Mouse (Mus musculus) spleen, adult 2 months (tissue): Measurements from ENCODE around the gene Samd15. TPM values are rescaled to one million over a fixed set of nuclear protein-coding genes. Genes with fewer than 3 reads are reported as not detected.

ENCODE experiments used
- DNase-seq, 2 experiments: peaks; one replicate each; pipeline versions ENCODE4 v3.0.0 to v3.0.0-alpha.2; 2012 to 2021; ENCODE audit warnings: low spot score in 2 of 2, low read depth in 1 of 2
- H3K27ac ChIP-seq: fragments of 200-500 bp; 2 replicates; pipeline ENCODE4 v1.5.1; 2012; ENCODE audit warnings: low read length, inconsistent platforms; ENCODE audit not compliant: insufficient read depth
- H3K27me3 ChIP-seq: fragments of 200-500 bp; 2 replicates; pipeline ENCODE4 v1.6.1; 2012; ENCODE audit warnings: mild to moderate bottlenecking, moderate library complexity, low read length, inconsistent platforms; ENCODE audit not compliant: control insufficient read depth, insufficient read depth
- H3K36me3 ChIP-seq: fragments of 200-500 bp; 2 replicates; pipeline ENCODE4 v1.6.1; 2012; ENCODE audit warnings: mild to moderate bottlenecking, low read length, inconsistent platforms; ENCODE audit not compliant: control insufficient read depth, insufficient read depth
- H3K4me1 ChIP-seq: fragments of 200-500 bp; 2 replicates; pipeline ENCODE4 v1.6.1; 2011; ENCODE audit warnings: inconsistent platforms; ENCODE audit not compliant: control insufficient read depth, insufficient read depth, insufficient read length
- H3K4me3 ChIP-seq: fragments of 200-500 bp; 2 replicates; pipeline ENCODE4 v1.5.1; 2011; ENCODE audit warnings: mild to moderate bottlenecking, inconsistent platforms; ENCODE audit not compliant: insufficient read depth, insufficient read length; ENCODE audit errors: extremely low read depth
- CTCF ChIP-seq: fragments of 200-500 bp; IDR thresholded peaks from 2 replicates; pipeline ENCODE4 v1.5.1; 2011; ENCODE audit warnings: mild to moderate bottlenecking, inconsistent platforms; ENCODE audit not compliant: insufficient read depth, insufficient read length, insufficient replicate concordance; ENCODE audit errors: extremely low read depth
- POLR2A ChIP-seq: fragments of 200-500 bp; IDR thresholded peaks from 2 replicates; pipeline ENCODE4 v1.6.1; 2011; ENCODE audit warnings: low read depth, low read length, inconsistent platforms
- WGBS: fragments of 180-500 bp; shearing (Covaris S2); methylation state at CpG from one replicate; pipeline ENCODE4 v1.1.7; 2018; 5-methylcytosine and 5-hydroxymethylcytosine counted together
- polyA plus RNA-seq: library from polyadenylated mRNA; depleted of rRNA; stranded (reverse); fragments of >200 nt; gene quantifications from 2 replicates; pipeline ENCODE4 v1.2.3, GENCODE M21; 2012

The Samd15 gene
- polyA plus RNA-seq, 1 experiment, result 0.43 TPM

- H3K27me3 ChIP-seq, result no peaks in the 10 kb centered on the region
- H3K27ac ChIP-seq, result no peak overlapping the region
- no peak for DNase-seq
- no peaks in the 10 kb centered on the region for H3K4me1 ChIP-seq
- WGBS, result 69% methylated on average over 2 of the region's 2 CpGs
- no peaks in the 10 kb centered on the region for H3K36me3 ChIP-seq
- no peak overlapping the region for H3K4me3 ChIP-seq
- TF ChIP-seq CTCF, result no peak
- no peak for TF ChIP-seq POLR2A
Measured at GRCm38 (mm10) chr12:87212844-87213606, 13.5 kb downstream of the Samd15 start.

DNA sequence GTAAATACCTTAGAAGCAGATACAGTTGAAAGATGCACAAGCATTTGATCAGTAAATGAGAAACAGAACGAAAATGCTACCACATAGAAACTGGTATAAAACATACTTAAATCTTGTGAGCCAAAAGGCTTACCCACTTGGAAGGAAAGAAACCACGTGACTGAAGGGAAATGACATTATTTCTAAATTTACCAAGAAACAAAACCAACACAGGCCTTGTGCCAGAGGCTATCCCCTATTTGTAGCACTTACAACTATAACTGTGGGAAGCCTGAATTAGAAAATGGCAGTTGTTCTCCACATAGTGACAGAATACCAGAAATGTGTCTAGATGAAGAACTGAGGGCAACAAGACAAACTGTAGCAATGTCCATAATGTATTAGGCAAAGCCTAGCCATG lies 16.5 kb downstream of the Samd15 start:
- Histone ChIP-seq H3K4me3 (no peak overlapping the region), H3K36me3 (no peaks in the 10 kb centered on the region), H3K27ac (no peak overlapping the region), H3K4me1 (no peaks in the 10 kb centered on the region), H3K27me3 (no peaks in the 10 kb centered on the region)
- DNase-seq, result no peak
- TF ChIP-seq POLR2A (no peak), CTCF (no peak)
- 46% methylated on average over 2 of the region's 2 CpGs for WGBS

GRCm38 (mm10) chr12:87217596-87217995 lies 18.1 kb downstream of the Samd15 start:
- no peak for TF ChIP-seq CTCF
- TF ChIP-seq POLR2A, result no peak
- H3K27me3 ChIP-seq, result no peaks in the 10 kb centered on the region
- DNase-seq, result no peak
- no peak overlapping the region for H3K27ac ChIP-seq
- no peaks in the 10 kb centered on the region for H3K36me3 ChIP-seq
- H3K4me3 ChIP-seq, result no peak overlapping the region
- H3K4me1 ChIP-seq, result no peaks in the 10 kb centered on the region

DNA sequence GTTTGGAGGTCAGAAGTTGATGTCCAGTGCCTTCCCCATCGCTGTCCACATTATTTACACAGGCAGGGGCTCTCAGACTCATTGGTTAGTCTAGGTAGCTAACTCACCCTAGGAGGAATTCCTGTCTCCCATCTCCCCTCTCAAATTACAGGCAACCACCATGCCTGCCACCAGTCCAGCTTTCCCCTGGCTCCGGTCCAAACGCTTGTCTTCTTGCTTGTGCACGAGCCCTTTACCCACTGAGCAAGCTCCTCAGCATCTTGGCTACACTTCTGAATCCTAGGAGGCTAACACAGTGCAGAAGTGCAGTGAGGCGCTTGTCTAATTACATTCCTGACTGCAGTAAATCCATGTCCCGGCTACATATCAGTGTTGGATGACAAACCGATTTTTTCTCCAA lies 19.8 kb downstream of the Samd15 start:
- Histone ChIP-seq H3K4me3 (no peak overlapping the region), H3K27ac (no peak overlapping the region), H3K4me1 (no peaks in the 10 kb centered on the region), H3K36me3 (no peaks in the 10 kb centered on the region; the same call in 1 of the 2 replicates), H3K27me3 (no peaks in the 10 kb centered on the region)
- no peak for TF ChIP-seq CTCF
- TF ChIP-seq POLR2A, result no peak
- DNase-seq, result no peak
- WGBS, result 91% methylated on average over 7 of the region's 7 CpGs

GRCm38 (mm10) chr12:87224950-87225349 lies 25.4 kb downstream of the Samd15 start:
- no peaks in the 10 kb centered on the region for H3K27me3 ChIP-seq
- 56% methylated on average over 10 of the region's 10 CpGs for WGBS
- no peak for DNase-seq
- H3K27ac ChIP-seq, result no peak overlapping the region
- no peak overlapping the region for H3K4me3 ChIP-seq
- H3K4me1 ChIP-seq, result no peaks in the 10 kb centered on the region
- H3K36me3 ChIP-seq, result no peaks in the 10 kb centered on the region; the same call in 1 of the 2 replicates
- TF ChIP-seq POLR2A (no peak), CTCF (no peak)

GRCm38 (mm10) chr12:87226801-87227200 lies 27.3 kb downstream of the Samd15 start:
- Histone ChIP-seq H3K27me3 (no peaks in the 10 kb centered on the region), H3K4me3 (no peak overlapping the region), H3K36me3 (no peaks in the 10 kb centered on the region; the same call in 1 of the 2 replicates), H3K4me1 (no peaks in the 10 kb centered on the region), H3K27ac (no peak overlapping the region)
- TF ChIP-seq POLR2A (no peak), CTCF (no peak)
- 82% methylated on average over 7 of the region's 7 CpGs for WGBS
- no peak for DNase-seq

GRCm38 (mm10) chr12:87229633-87230032 lies 30.1 kb downstream of the Samd15 start:
- no peaks in the 10 kb centered on the region for H3K27me3 ChIP-seq
- H3K36me3 ChIP-seq, result no peaks in the 10 kb centered on the region
- TF ChIP-seq POLR2A, result no peak
- TF ChIP-seq CTCF, result no peak
- no peak for DNase-seq
- WGBS, result 75% methylated on average over 2 of the region's 2 CpGs
- no peak overlapping the region for H3K4me3 ChIP-seq
- H3K4me1 ChIP-seq, result no peaks in the 10 kb centered on the region
- no peak overlapping the region; the same call in 1 of the 2 replicates for H3K27ac ChIP-seq
